Mouse (Mus musculus): ENCODE measurements around the gene Src.

DNA sequence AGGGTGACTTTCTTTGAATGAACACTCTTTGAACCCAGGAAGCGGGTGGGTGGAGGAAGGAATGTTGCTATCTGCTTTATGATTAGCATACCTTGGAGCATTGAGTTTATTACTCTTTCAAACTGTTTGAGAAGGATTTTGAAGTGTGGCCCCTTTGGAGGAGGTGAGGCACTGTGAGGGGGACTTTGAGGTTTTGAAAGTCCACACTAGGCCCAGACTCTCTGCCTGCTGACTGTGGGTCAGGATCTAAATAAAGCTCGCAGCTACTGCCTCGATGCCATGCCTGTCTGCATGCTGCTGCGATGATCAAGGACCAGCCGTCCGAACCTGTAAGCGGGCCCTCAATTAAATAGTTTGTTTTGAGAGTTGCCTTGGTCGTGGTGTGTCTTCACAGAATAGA lies 43.2 kb upstream of the Src start:
- TF ChIP-seq CTCF (IDR thresholded peaks at IDR 0.05; ENCODE audit: low read depth) (no peak), EP300 (IDR thresholded peaks at IDR 0.05; ENCODE audit: low read depth) (no peak)
